Mouse (Mus musculus) embryo, embryonic 10.5 days (tissue): ENCODE measurements around the gene Enpp3.

Experiments
- DNase-seq: peaks from one replicate; pipeline ENCODE4 v3.0.0-alpha.2; 2015; ENCODE audit warnings: low spot score

Gene Enpp3

GRCm38 (mm10) chr10:24842676-24843075 is at the start of gene Enpp3:
TSS of gene Enpp3 (minus strand) at chr10:24842823.
- DNase-seq, result no peak

- DNase-seq, result no peak
Measured at GRCm38 (mm10) chr10:24888343-24888742, 45.7 kb upstream of the Enpp3 start.

DNA sequence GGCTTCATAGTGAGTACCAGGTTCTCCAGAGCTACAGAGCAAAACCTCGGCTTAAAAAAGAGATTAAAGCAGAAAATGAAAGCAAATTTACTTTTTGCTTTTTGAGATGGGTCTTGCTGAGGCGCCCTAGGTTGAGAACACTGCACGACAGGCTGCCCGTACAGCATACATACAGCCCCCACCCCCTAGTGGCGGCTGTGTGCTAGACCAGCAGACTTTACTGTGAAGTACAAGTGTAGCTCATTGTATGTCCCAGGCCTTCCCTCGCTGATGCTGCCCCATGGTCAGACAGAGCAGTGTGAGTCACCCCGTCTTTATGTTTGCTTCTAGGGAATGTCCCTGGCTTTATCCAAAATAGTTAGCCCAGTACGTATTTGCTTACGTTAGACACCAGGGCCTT is 43.4 kb upstream of the Enpp3 start:
- DNase-seq, result peak; percentile 53

DNA sequence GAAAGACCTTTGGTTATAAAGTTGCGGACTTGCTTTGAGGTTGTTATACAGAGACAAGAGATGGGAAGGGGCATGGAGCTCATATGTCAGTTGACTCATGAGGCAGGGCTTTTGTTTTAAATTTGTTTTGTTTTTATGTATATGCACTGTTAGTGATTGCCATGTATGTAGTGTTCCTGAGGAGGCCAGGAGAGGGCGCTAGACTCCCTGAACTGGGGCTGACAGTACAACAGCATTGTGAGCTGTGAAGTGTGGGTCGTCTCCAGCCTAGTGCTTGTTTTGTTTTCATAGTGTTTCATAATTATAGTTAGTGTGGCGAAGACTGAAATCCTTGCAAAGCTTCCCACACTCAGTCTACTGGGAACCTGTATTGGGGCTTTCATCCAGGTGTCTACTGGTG is 31.0 kb upstream of the Enpp3 start:
- no peak for DNase-seq

- DNase-seq, result peak; percentile 98
Measured at GRCm38 (mm10) chr10:24869760-24870290, 27.2 kb upstream of the Enpp3 start, which contains the start of gene Med23. TSS of gene Med23 (plus strand) at chr10:24869986.

DNA sequence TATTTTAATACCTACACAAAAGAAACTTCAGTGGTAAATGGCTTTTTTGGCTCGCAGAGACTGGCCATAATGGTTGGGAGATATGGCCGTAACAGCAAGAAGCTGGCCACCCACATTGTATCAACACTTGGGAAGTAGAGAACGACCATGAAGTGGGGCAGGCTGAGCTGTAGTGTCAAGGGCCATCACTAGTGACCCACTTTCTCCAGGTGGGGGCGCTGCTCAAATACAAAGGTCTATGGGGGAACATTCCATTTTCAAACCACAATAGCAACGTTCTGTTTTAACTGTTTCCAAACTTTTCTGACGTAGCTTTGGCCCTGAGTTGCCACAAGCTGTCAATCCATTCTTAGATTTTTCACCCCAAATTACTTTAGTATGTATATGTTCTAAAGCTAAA is 21.8 kb upstream of the Enpp3 start:
- DNase-seq, result no peak

DNA sequence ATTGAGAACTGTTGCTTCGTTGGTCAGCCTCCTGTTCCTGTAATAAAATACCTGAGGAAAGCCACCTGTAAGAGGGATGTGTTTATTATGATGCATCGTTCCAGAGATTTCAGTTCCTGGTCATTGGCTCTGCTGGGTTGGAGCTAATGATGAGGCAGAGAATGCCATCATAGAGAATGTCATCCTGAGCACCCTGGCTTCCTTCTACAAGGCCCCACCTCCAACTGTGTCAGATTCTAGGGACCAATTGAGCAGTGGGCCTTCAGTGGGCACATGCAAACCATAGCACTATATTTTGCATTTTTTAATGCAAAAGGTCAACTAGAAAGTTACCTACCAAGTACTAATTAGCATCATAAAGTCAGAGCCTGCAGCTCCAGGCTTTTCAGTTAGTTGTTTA is 20.5 kb upstream of the Enpp3 start:
- no peak for DNase-seq

DNA sequence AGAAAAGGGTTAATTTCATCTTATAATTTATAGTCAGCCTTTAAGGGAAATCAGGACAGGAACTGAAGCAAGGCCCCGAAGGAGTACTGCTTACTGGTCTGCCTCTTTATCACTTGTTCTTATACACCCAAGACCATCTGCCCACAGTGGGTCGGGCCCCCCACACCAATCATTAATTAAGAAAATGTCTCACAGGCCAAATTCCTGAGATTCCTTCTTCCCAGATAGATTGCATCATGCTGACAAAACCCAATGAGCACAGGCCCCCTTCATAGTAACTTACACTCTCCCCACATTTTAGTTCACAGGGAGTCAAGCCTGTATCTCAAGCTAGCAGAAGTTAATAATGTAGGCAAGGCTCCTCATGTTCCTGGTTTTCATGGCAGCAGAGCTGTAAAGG is 625 bp downstream of the Enpp3 start:
- DNase-seq, result no peak

GRCm38 (mm10) chr10:24840795-24841194 is 1.8 kb downstream of the Enpp3 start:
- no peak for DNase-seq

- no peak for DNase-seq
Measured at GRCm38 (mm10) chr10:24836366-24837038, 6.1 kb downstream of the Enpp3 start.

DNA sequence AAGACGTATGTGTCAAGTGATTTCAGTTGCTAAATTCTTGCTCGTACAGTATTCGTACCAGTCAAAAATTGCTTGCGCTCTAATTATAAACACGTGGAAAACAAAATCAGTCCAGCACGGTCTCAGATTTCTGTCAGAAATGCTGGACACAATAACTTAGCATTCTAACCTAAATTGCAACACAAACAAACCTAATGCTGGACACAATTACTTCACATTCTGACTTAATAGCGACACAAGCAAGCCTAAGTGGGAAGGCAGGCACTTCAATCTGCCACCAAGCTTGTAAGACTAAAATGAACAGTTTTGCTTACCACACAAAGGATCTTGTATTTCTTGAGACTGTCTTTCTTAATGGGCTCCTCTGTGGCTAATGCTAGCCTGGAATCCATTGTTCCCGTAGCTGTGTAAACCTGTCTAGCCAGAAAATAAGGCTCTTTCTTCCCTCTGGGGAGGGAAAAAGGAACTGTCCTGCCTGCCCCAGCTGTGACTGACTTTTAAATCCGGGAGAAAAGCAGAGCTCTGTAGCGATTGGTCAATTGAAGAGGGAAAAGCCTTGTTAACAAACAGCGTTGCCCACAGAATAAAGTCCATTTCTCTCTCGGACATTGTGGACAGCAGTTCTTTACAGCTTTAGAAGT is 6.8 kb downstream of the Enpp3 start:
- DNase-seq, result peak; percentile 77

DNA sequence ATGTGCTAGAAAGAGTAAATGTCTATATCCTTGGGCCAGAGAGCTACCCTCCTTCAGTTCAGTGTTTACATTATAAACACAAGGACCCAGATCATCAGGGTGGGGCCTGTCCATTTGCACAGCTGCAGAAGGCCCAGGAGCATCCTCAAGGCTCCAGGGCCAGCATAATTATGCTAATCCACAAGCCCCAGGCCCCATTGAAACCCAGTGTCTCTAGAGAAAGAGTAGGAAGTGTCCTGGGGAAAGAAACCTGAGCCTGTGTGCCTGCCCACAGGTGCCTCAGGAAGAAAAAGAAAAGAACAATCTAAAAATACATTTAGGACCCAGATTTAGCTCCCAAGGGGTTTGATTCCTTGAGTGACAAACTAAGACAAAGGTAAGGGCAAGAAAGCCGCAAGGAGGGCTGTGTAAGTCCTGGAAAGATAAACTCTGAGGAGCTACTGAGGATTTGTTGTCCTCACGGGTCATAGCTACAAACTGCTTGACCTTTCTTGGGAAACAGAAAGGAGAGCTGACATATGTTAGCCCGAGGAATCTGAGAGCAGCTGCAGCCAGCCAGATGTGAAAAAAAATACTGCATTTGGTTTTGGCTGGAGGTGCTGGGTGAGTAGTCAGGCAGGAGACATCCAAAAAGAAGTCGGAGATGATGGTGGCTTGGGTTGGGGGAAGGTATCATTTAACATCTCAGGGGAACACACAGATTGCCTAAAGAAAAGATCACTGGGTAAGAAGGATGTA is 7.8 kb downstream of the Enpp3 start:
- peak; percentile 59 for DNase-seq

DNA sequence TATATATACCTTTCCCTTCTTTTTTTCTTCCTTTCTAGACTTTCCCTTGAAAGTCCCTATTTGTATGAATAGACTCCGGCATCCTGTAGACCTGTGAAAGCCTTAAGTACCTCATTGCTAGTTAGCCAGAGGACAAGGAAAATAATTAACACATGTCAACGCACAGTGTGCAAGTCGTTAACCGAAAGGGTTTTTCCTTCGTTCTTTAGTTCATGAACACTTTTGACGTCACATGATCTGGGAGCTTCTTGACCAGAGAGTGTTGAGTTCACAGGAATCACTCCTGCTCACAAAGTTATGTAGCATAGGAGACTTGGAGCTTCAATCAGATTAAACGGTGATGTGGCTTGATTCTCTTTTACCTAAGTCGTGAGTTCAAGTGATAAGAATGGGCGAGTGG is 10.3 kb downstream of the Enpp3 start:
- DNase-seq, result no peak

DNA sequence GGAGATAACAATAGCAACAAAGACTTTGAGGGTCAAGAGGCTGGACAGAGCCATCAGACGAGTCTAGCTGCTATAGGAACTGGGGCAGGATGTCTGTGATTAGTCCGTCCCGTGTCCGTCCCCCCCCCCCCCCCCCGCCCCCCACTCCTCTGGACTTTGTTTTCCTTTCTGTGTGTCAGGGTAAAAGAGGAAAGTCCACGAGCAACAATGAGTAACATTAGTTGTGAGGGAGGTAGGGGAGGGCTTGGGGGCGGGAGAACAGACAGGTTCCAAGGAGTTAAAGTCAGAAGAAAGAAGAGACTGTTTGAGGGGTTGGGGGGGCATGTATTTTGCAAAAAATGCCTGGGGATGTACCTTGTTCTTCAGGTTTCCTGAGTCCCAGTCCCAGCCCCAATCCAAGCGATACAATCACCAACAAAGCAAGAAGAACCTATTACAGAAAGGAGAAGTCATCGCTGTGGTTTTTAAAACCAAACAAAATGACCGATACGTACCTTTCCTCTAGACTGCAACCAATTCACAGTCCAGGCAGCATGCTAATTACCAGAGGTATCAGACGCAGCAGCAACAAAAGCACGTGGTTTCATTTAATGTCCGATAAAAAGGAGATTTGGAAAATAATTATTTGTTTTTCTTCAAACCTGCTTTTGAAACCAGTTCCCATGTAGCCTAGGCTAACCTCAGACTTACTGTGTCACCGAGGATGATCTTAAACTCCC is 11.1 kb downstream of the Enpp3 start:
- DNase-seq, result no peak

GRCm38 (mm10) chr10:24830448-24830847 is 12.2 kb downstream of the Enpp3 start:
- no peak for DNase-seq

GRCm38 (mm10) chr10:24828136-24828535 is 14.5 kb downstream of the Enpp3 start:
- no peak for DNase-seq

DNA sequence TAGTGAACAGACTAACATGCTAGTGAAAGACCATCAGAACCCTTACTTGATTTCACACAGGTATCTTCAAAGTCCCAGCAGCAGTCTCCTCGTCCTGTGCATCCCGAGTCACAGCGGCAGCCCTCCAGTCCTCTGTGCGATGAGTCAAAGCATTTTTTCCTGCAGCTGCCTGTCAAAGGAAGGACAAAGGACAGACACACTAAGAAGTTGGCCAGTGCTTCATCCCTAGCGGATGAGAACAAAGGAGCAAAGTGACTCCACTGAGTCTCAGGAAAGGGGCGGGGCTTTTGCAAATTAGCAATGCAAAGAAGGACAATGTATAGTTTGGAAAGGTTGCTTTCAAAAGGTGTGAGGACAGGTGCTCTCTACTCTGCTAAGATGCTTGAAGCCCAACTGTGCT is 16.5 kb downstream of the Enpp3 start:
- peak; percentile 35 for DNase-seq

DNA sequence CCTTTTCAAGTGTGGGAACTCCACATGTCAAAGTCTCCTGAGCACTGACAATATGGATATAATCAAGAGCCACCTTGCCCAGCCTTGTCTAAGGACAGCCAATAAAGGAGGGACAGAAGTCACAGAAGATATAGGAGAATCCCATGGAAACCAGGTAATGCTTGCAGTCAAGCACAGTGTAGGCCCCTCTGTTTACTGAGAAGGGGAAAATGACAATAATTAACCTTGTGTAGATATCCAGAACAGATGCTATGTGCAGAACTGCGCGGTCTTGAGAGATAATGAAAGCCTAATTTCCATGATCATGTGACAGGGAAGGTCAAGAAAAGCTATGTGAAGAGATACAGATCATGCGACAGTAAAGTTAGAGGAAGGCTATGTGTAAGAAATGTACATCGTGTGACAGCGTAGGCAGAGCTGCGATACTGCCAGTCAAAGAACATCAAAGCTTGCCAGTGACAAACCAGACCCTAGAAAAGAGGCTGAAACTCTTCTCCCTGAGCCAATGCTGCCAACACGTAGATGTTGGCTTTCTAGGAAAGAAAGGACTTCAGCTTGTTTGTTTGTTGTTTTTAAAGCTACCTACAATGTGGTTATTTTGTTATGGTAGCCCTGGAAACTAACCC is 17.1 kb downstream of the Enpp3 start:
- no peak for DNase-seq

- DNase-seq, result no peak
Measured at GRCm38 (mm10) chr10:24824621-24825020, 18.0 kb downstream of the Enpp3 start.

- DNase-seq, result no peak
Measured at GRCm38 (mm10) chr10:24823697-24824535, 18.7 kb downstream of the Enpp3 start.

- no peak for DNase-seq
Measured at GRCm38 (mm10) chr10:24823265-24823664, 19.4 kb downstream of the Enpp3 start.
